Mouse (Mus musculus) cerebellum, adult 11 months (tissue): ENCODE data around the gene Neu3.

Experiments
- DNase-seq: peaks from one replicate; pipeline ENCODE4 v3.0.0; 2022

Gene Neu3

DNA sequence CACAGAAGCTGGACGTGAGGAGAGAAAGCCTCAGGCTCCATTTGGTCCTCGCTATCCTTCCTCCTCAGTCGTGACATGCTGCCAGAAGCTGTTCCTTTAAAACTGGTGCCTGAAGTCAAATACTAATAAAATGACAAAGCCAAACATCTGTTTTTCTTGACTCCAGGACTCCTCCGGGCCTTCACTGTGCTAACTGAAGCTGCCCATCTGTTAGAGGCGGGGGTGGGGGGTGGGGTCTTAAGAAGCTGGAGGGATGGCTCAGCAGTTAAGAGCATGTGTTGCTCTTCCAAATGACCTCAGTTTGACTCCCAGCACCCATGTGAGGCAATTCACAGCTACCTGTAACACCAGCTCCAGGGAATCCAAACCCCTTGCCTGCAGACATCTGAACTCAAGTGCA, 39.7 kb downstream of the Neu3 start:
- no peak for DNase-seq

DNA sequence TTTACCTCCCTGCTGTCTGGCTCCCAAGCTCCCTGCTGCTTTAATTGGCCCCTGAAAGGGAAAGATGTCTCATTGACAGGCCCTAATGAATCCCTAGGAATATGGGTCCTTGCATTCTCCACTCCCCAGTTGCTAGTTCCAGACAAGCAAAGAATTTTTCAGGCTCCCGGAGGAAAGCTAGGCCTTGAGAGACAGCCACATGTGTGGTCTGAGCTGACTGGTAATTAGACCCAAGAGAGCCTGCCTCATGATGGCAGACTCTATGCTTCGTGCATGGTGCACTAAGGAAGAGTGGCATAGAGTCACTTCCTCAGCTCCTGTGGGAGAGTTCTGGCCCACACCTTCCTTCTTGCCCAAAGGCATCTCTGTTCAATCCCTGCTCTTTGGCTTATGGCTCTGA, 40.3 kb downstream of the Neu3 start:
- DNase-seq: no peak

DNA sequence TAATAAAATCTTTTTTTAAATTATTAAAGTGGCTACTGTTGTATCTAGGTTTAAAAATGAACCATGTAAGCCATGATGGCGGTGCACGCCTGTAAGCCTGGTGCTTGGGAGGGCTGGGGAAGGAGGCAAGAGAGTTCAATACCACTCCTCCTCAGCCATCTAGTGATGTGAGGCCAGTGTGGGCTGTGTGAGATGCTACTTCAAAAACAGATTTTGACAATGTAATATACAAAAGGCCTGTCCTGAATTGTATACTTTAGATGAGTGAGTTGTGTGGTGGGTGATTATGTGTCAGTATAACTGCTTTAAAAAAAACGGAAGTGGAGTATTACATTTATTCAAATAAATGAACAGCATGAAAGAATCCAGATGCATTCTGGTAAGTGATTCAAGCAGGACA, 41.4 kb downstream of the Neu3 start:
- DNase-seq: no peak

DNA sequence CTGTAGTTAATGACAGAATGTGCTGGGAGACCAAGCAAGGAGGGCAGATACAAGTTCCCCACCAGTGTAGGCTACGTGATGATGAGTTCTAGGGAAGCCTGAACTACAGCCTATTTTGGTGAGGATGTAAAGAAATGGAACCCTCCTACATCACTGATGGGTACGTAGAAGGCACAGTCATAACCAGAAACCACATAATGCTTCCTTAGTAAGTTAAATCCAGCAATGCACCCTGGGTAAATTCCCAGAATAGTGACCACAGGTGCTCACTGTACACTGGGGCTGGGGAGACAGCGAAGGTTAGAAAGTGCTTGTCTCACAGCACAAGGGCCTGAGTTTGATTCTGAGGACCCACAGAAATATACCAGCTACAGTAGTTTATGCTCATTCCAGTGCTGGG, 42.7 kb downstream of the Neu3 start:
- no peak for DNase-seq

DNA sequence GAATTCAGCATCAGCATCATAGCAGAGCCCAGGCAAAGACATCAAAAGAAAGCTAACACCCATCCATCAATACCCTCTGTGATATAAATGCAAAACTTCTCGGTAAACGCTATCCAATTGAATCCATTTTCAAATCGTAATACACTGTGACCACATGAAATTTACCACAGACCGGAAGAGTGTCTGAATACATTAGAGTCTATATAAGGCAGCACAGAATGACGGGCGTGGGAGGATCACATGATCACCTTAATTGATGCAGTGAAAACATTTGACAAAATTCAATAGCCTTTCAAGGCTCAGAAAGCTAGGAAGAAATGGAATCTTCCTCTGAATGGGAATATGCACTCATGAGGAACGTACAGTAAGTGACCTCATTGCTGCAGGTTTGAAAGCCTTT, 44.8 kb downstream of the Neu3 start:
- DNase-seq: no peak

DNA sequence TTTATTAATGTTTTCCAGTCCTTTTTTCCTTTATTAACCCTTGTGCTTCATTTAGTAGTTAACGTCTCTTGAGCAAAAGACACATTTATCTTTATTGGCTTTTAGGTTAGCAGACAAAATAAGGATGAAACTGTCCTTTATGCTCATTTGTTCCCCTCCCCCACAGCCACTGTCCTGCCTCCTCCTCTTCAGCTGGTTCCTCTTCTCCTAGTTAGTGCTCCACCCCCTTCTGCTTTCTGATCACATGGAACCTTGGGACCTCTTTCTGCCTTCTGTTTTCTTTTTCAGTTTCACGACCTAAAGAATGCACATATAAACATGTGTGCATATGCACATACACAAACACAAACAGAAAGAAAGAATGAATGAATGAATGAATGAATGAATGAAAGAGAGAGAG, 46.3 kb downstream of the Neu3 start:
- DNase-seq: no peak

DNA sequence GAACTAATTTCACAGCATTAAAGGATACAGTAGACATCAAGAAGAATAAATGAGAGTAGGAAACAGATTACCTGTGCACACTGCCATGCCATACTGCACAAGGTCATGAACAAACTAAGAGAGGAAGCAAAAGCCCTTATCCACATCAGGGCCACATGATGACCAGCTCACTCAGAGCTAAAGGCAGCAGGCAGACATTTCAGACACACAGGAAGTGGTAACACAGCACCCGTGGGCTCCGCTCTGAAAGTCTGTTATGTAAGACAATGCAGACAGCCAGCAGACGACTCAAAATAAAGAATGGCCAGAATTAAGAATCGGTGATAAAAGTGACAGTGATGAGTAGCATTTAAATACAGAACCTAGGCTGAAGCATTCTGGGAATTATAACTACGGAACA, 46.8 kb downstream of the Neu3 start:
- DNase-seq: no peak

DNA sequence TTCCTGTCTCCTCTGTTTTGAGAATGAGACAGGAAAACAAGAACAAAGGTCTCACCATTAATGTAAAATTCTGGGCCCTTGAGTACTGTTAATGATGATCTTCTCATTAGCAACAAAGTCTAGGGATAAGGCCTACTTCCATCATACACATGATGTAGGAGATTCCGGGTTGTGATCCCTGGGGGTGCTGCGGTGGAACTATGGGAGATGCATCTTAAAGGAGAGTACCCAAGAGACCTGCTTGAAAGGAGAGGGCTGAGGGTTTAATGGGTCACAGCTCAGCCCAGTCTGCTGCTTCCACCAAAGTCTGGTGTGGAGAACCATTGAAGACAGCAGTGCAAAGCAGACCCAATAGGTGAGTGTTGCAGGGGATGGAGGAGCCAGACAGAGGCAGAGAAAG, 65.0 kb downstream of the Neu3 start, which contains the start of gene Olfr521:
Gene Olfr521 (plus strand): TSS at position 301 of the 400 bp plus-strand sequence.
- DNase-seq: no peak
